Mouse (Mus musculus) erythroid progenitor cell, adult 5-6 weeks (primary cell): ENCODE measurements around the gene Ciart. TPM values are rescaled to one million over a fixed set of nuclear protein-coding genes. Genes with fewer than 3 reads are reported as not detected.
"Not testable (repeated sequence)": the region's sequence is repeated elsewhere in the genome, so short reads cannot be mapped to it uniquely, and the experiment has no call there.

Source experiments
- ATAC-seq: replicated peaks from 2 replicates; pipeline ENCODE4 v1.8.0; 2016; ENCODE audit warnings: moderate number of reproducible peaks, mild to moderate bottlenecking, moderate TSS enrichment, inconsistent platforms; ENCODE audit not compliant: poor library complexity, low FRiP score, severe bottlenecking
- total RNA-seq, 2 experiments: library from RNA; stranded (forward) in 1 of 2; stranded (reverse) in 1 of 2; fragments of 150-400 nt in 1 of 2; fragments of 186-747, 209-891 nt in 1 of 2; gene quantifications; 2 replicates each; pipeline versions ENCODE4 v1.2.3 to v1.2.4; 2015 to 2017; ENCODE audit warnings: low replicate concordance in 2 of 2

The Ciart gene
- total RNA-seq, 2 experiments from 2014 or later = not detected

GRCm38 (mm10) chr3:95870976-95871375 lies 11.1 kb downstream of the Ciart start:
- peak; percentile 39 for ATAC-seq

- ATAC-seq = no peak
Observed at GRCm38 (mm10) chr3:95867408-95867807, 14.6 kb downstream of the Ciart start.

- no peak for ATAC-seq
Observed at GRCm38 (mm10) chr3:95866071-95866470, 16.0 kb downstream of the Ciart start.

GRCm38 (mm10) chr3:95865571-95865970 lies 16.5 kb downstream of the Ciart start:
- ATAC-seq = no peak

GRCm38 (mm10) chr3:95865050-95865449 lies 17.0 kb downstream of the Ciart start:
- ATAC-seq = no peak

GRCm38 (mm10) chr3:95863578-95863977 lies 18.5 kb downstream of the Ciart start:
- no peak for ATAC-seq

- ATAC-seq = peak; percentile 90
Observed at GRCm38 (mm10) chr3:95861796-95862195, 20.3 kb downstream of the Ciart start.

- ATAC-seq = no peak
Observed at GRCm38 (mm10) chr3:95861216-95861615, 20.8 kb downstream of the Ciart start.

GRCm38 (mm10) chr3:95860323-95860722 lies 21.7 kb downstream of the Ciart start:
- ATAC-seq = no peak

GRCm38 (mm10) chr3:95858278-95858677 lies 23.8 kb downstream of the Ciart start:
- ATAC-seq = not testable (repeated sequence)

GRCm38 (mm10) chr3:95857050-95857449 lies 25.0 kb downstream of the Ciart start:
- ATAC-seq = not testable (repeated sequence)

GRCm38 (mm10) chr3:95856115-95856514 lies 25.9 kb downstream of the Ciart start:
- ATAC-seq = peak; percentile 20

GRCm38 (mm10) chr3:95855502-95856089 lies 26.5 kb downstream of the Ciart start, which contains the start of gene Prpf3:
TSS of gene Prpf3 (minus strand) at chr3:95855885.
- ATAC-seq = peak; percentile 99

- no peak for ATAC-seq
Observed at GRCm38 (mm10) chr3:95851317-95851716, 30.7 kb downstream of the Ciart start.

GRCm38 (mm10) chr3:95850611-95851010 lies 31.4 kb downstream of the Ciart start:
- ATAC-seq = no peak

- ATAC-seq = no peak
Observed at GRCm38 (mm10) chr3:95842503-95843214, 39.4 kb downstream of the Ciart start.

GRCm38 (mm10) chr3:95839250-95839649 lies 42.8 kb downstream of the Ciart start:
- ATAC-seq = no peak

- ATAC-seq = no peak
Observed at GRCm38 (mm10) chr3:95829053-95829452, 53.0 kb downstream of the Ciart start.
